Mouse (Mus musculus): Measurements from ENCODE around the gene Ptpru. TPM values are rescaled to one million over a fixed set of nuclear protein-coding genes. Genes with fewer than 3 reads are reported as not detected.

Gene Ptpru
- polyA plus RNA-seq (2014; fragmentation: Illumina TruSeq; extraction: RNeasy Lipid Tissue Mini Kit (QIAGEN cat#74804); ENCODE audit: low read depth, low replicate concordance), result 1.8 TPM

DNA sequence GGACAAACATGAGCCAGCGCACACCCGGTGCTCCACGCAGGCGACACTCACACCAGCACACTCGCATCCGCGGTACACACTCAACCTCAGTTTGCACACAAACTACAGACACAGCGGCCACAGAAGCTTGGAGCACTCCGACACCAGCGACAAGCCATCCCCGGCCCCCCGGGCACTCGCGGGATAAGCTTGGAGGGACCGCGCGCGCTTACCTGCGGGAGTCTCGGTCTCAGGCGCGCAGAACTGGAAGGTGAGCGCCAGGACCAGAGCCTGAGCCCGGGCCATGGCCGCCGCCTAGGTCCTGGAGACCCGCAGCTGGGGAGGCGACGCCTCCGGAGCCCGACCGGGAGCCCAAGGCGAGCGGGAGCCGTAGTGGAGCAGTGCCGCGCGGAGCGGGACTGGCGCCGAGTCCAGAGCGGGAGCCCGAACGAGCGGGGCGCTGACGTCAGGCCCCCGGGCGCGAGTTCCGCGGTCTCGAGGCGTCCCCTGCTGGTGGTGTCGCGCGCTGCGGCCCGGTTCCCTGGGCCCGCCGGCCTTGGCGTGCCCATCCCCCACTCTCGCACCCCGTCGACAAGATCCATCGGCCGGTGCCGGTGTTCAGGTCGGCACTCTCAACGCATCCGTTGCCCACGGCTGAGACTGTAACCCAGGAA is at the start of gene Ptpru:
Gene Ptpru, minus strand, starts transcription at position 417 of the 653 bp plus-strand sequence.

GRCm38 (mm10) chr4:131873293-131874168 is 35.4 kb upstream of the Ptpru start, which contains the start of gene Srsf4:
TSS of gene Srsf4 (plus strand) at chr4:131873617.

GRCm38 (mm10) chr4:131843290-131843743 is 5.2 kb upstream of the Ptpru start, which contains the start of gene Mecr:
TSS of gene Mecr (plus strand) at chr4:131843470.

Other genes starting within 250 kb of the Ptpru start
- gene Mecr, start 5.2 kb upstream of the Ptpru start, polyA plus RNA-seq (2014; fragmentation: Illumina TruSeq; extraction: RNeasy Lipid Tissue Mini Kit (QIAGEN cat#74804); ENCODE audit: low read depth, low replicate concordance), result 3.6 TPM
- 20.0 TPM for gene Srsf4, start 35.3 kb upstream of the Ptpru start, polyA plus RNA-seq (2014; fragmentation: Illumina TruSeq; extraction: RNeasy Lipid Tissue Mini Kit (QIAGEN cat#74804); ENCODE audit: low read depth, low replicate concordance)
- not detected for gene Tmem200b, start 83.5 kb upstream of the Ptpru start, polyA plus RNA-seq (2014; fragmentation: Illumina TruSeq; extraction: RNeasy Lipid Tissue Mini Kit (QIAGEN cat#74804); ENCODE audit: low read depth, low replicate concordance)
- gene Gm10300, start 236.4 kb upstream of the Ptpru start, polyA plus RNA-seq (2014; fragmentation: Illumina TruSeq; extraction: RNeasy Lipid Tissue Mini Kit (QIAGEN cat#74804); ENCODE audit: low read depth, low replicate concordance), result not detected
- gene Epb41, start 237.0 kb upstream of the Ptpru start, polyA plus RNA-seq (2014; fragmentation: Illumina TruSeq; extraction: RNeasy Lipid Tissue Mini Kit (QIAGEN cat#74804); ENCODE audit: low read depth, low replicate concordance), result 8.8 TPM